Mouse (Mus musculus) heart, embryonic 15.5 days (tissue): ENCODE measurements around the gene Plin5. TPM values are rescaled to one million over a fixed set of nuclear protein-coding genes. Genes with fewer than 3 reads are reported as not detected.
A peak's percentile ranks its signal among the peaks of the same experiment; 100 is the strongest.
"Not testable (repeated sequence)": the region's sequence is repeated elsewhere in the genome, so short reads cannot be mapped to it uniquely, and the experiment has no call there.

Experiments
- ATAC-seq: fragments of 200-750 bp; cut with Nextera tagmentation; replicated peaks from 2 replicates; pipeline ENCODE4 v1.8.0; 2017; ENCODE audit warnings: low read depth, moderate TSS enrichment; ENCODE audit not compliant: insufficient number of reproducible peaks, insufficient read depth, low FRiP score
- H3K27ac ChIP-seq: fragments of 300-500 bp; sonication (generic); 2 replicates; pipeline ENCODE4 v1.5.1; 2015; ENCODE audit warnings: mild to moderate bottlenecking, inconsistent platforms
- H3K27me3 ChIP-seq: fragments of 300-500 bp; sonication (generic); 2 replicates; pipeline ENCODE4 v1.6.1; 2015; ENCODE audit warnings: inconsistent platforms
- H3K36me3 ChIP-seq: fragments of 300-500 bp; sonication (generic); 2 replicates; pipeline ENCODE4 v1.6.1; 2015; ENCODE audit warnings: mild to moderate bottlenecking, inconsistent platforms
- H3K4me1 ChIP-seq: fragments of 300-500 bp; sonication (generic); replicated peaks from 2 replicates; pipeline ENCODE4 v1.6.1; 2015; ENCODE audit warnings: inconsistent platforms
- H3K4me2 ChIP-seq: fragments of 300-500 bp; sonication (generic); 2 replicates; pipeline ENCODE4 v1.6.1; 2015; ENCODE audit warnings: inconsistent platforms, mild to moderate bottlenecking, moderate library complexity
- H3K4me3 ChIP-seq: fragments of 300-500 bp; sonication (generic); 2 replicates; pipeline ENCODE4 v1.5.1; 2015; ENCODE audit warnings: mild to moderate bottlenecking, inconsistent platforms
- H3K9ac ChIP-seq: fragments of 300-500 bp; sonication (generic); 2 replicates; pipeline ENCODE4 v1.6.1; 2015; ENCODE audit warnings: mild to moderate bottlenecking, inconsistent platforms
- H3K9me3 ChIP-seq: fragments of 300-500 bp; sonication (generic); replicated peaks from 2 replicates; pipeline ENCODE4 v1.6.1; 2016; ENCODE audit warnings: inconsistent platforms
- WGBS: fragments of 180-500 bp; shearing (Covaris S2); methylation state at CpG from one replicate; pipeline ENCODE4 v1.1.7; 2015; ENCODE audit warnings: mixed read lengths; 5-methylcytosine and 5-hydroxymethylcytosine counted together
- polyA plus RNA-seq: library from polyadenylated mRNA; unstranded; fragments of >200 nt; fragmentation: Nextera tagmentation; extraction: Ambion mirVana; gene quantifications from 2 replicates; pipeline ENCODE4 v1.2.1, GENCODE M21; 2015

Plin5 gene
- polyA plus RNA-seq, 1 experiment from 2014 or later: 1.0 TPM

- ATAC-seq: no peak
- Histone ChIP-seq H3K9me3 (peaks cover 7% of the 10 kb centered on the region; the same call in 1 of the 2 replicates), H3K4me1 (peaks cover 29% of the 10 kb centered on the region), H3K27ac (no peak overlapping the region), H3K9ac (no peak overlapping the region), H3K4me3 (peak overlapping the region; percentile 40), H3K4me2 (peak overlapping the region; percentile 64), H3K36me3 (no peaks in the 10 kb centered on the region), H3K27me3 (peaks cover 78% of the 10 kb centered on the region)
- WGBS: 34% methylated on average over 12 of the region's 12 CpGs
Observed at GRCm38 (mm10) chr17:56119431-56119830, 2.0 kb upstream of the Plin5 start.

GRCm38 (mm10) chr17:56116193-56116592, 1.2 kb downstream of the Plin5 start:
- Histone ChIP-seq H3K27ac (no peak overlapping the region), H3K36me3 (no peaks in the 10 kb centered on the region), H3K4me3 (no peak overlapping the region), H3K9me3 (no peaks in the 10 kb centered on the region), H3K4me1 (peaks cover 22% of the 10 kb centered on the region), H3K4me2 (no peak overlapping the region), H3K9ac (no peak overlapping the region), H3K27me3 (peaks cover 46% of the 10 kb centered on the region)
- 70% methylated on average over 10 of the region's 10 CpGs for WGBS
- no peak for ATAC-seq

- H3K9me3 ChIP-seq: no peaks in the 10 kb centered on the region
- peaks cover 19% of the 10 kb centered on the region for H3K27me3 ChIP-seq
- peaks cover 27% of the 10 kb centered on the region for H3K4me1 ChIP-seq
- H3K4me2 ChIP-seq: no peak overlapping the region
- 71% methylated on average over 3 of the region's 3 CpGs for WGBS
- no peaks in the 10 kb centered on the region for H3K36me3 ChIP-seq
- no peak for ATAC-seq
- no peak overlapping the region for H3K4me3 ChIP-seq
- no peak overlapping the region for H3K27ac ChIP-seq
- H3K9ac ChIP-seq: no peak overlapping the region
Observed at GRCm38 (mm10) chr17:56112743-56113142, 4.7 kb downstream of the Plin5 start.

GRCm38 (mm10) chr17:56111864-56112263, 5.5 kb downstream of the Plin5 start:
- H3K4me3 ChIP-seq: no peak overlapping the region
- H3K36me3 ChIP-seq: no peaks in the 10 kb centered on the region
- no peaks in the 10 kb centered on the region for H3K9me3 ChIP-seq
- 44% methylated on average over 5 of the region's 5 CpGs for WGBS
- H3K27ac ChIP-seq: no peak overlapping the region
- ATAC-seq: no peak
- no peak overlapping the region for H3K9ac ChIP-seq
- H3K27me3 ChIP-seq: peaks cover 12% of the 10 kb centered on the region; the same call in 1 of the 2 replicates
- peaks cover 20% of the 10 kb centered on the region for H3K4me1 ChIP-seq
- no peak overlapping the region for H3K4me2 ChIP-seq

GRCm38 (mm10) chr17:56111021-56111420, 6.4 kb downstream of the Plin5 start:
- H3K4me2 ChIP-seq: no peak overlapping the region
- H3K36me3 ChIP-seq: no peaks in the 10 kb centered on the region
- H3K4me3 ChIP-seq: no peak overlapping the region
- H3K9me3 ChIP-seq: no peaks in the 10 kb centered on the region
- no peak for ATAC-seq
- H3K4me1 ChIP-seq: peaks cover 20% of the 10 kb centered on the region
- WGBS: 50% methylated on average over 1 of the region's 1 CpGs
- no peak overlapping the region for H3K27ac ChIP-seq
- no peak overlapping the region for H3K9ac ChIP-seq
- 0 out of 2 replicates have a peak, but pooled peaks cover 4% of the 10 kb centered on the region for H3K27me3 ChIP-seq

GRCm38 (mm10) chr17:56110571-56110970, 6.8 kb downstream of the Plin5 start:
- H3K4me1 ChIP-seq: peaks cover 20% of the 10 kb centered on the region
- no peak overlapping the region for H3K27ac ChIP-seq
- ATAC-seq: no peak
- H3K4me2 ChIP-seq: no peak overlapping the region
- no peaks in the 10 kb centered on the region for H3K9me3 ChIP-seq
- no peaks in the 10 kb centered on the region for H3K36me3 ChIP-seq
- whole genome bisulfite sequencing: 67% methylated on average over 4 of the region's 4 CpGs
- no peak overlapping the region for H3K9ac ChIP-seq
- H3K4me3 ChIP-seq: no peak overlapping the region
- no peaks in the 10 kb centered on the region for H3K27me3 ChIP-seq

- Histone ChIP-seq H3K27ac (peak within 1 kb of the TSS; percentile 63), H3K4me2 (peak within 1 kb of the TSS; percentile 33; the same call in 1 of the 2 replicates), H3K4me1 (peaks cover 20% of the 10 kb centered on the region), H3K36me3 (no peaks in the 10 kb centered on the region), H3K9ac (peak within 1 kb of the TSS; percentile 25; the same call in 1 of the 2 replicates), H3K27me3 (no peaks in the 10 kb centered on the region), H3K9me3 (no peaks in the 10 kb centered on the region), H3K4me3 (0 out of 2 replicates have a peak within 1 kb of the TSS, but pooled peaks have one; percentile 8)
- ATAC-seq: peak; percentile 77
- WGBS: 41% methylated on average over 10 of the region's 10 CpGs
Observed at GRCm38 (mm10) chr17:56109219-56110051, 8.0 kb downstream of the Plin5 start, which contains the start of gene Plin4. Plin4 (minus strand) TSS chr17:56109803.

GRCm38 (mm10) chr17:56108334-56109044, 8.9 kb downstream of the Plin5 start:
- no peaks in the 10 kb centered on the region for H3K27me3 ChIP-seq
- H3K9ac ChIP-seq: 0 out of 2 replicates have a peak overlapping the region, but pooled peaks have one; percentile 1
- H3K9me3 ChIP-seq: no peaks in the 10 kb centered on the region
- H3K36me3 ChIP-seq: 0 out of 2 replicates have a peak, but pooled peaks cover 4% of the 10 kb centered on the region
- no peak overlapping the region for H3K4me3 ChIP-seq
- peak; percentile 64 for ATAC-seq
- peak overlapping the region; percentile 63 for H3K27ac ChIP-seq
- 68% methylated on average over 6 of the region's 6 CpGs for WGBS
- peaks cover 20% of the 10 kb centered on the region for H3K4me1 ChIP-seq
- H3K4me2 ChIP-seq: no peak overlapping the region

- Histone ChIP-seq H3K9ac (no peak overlapping the region), H3K36me3 (peaks cover 11% of the 10 kb centered on the region; the same call in 1 of the 2 replicates)
- WGBS: 64% methylated on average over 2 of the region's 2 CpGs
Observed at GRCm38 (mm10) chr17:56107736-56108135, 9.7 kb downstream of the Plin5 start.

GRCm38 (mm10) chr17:56106981-56107380, 10.4 kb downstream of the Plin5 start:
- WGBS: 75% methylated on average over 4 of the region's 4 CpGs
- no peak overlapping the region for H3K27ac ChIP-seq
- ATAC-seq: no peak
- H3K9me3 ChIP-seq: no peaks in the 10 kb centered on the region
- H3K4me3 ChIP-seq: no peak overlapping the region
- H3K9ac ChIP-seq: no peak overlapping the region
- H3K4me1 ChIP-seq: peaks cover 20% of the 10 kb centered on the region
- H3K27me3 ChIP-seq: no peaks in the 10 kb centered on the region
- H3K36me3 ChIP-seq: peaks cover 18% of the 10 kb centered on the region; the same call in 1 of the 2 replicates
- H3K4me2 ChIP-seq: no peak overlapping the region

More at GRCm38 (mm10) chr17:56107736-56108135, 9.7 kb downstream of the Plin5 start:
- Histone ChIP-seq H3K9me3 (no peaks in the 10 kb centered on the region), H3K4me2 (no peak overlapping the region), H3K4me3 (no peak overlapping the region), H3K27ac (no peak overlapping the region), H3K4me1 (peaks cover 20% of the 10 kb centered on the region), H3K27me3 (no peaks in the 10 kb centered on the region)
- ATAC-seq: no peak

- Histone ChIP-seq H3K36me3 (peaks cover 20% of the 10 kb centered on the region; the same call in 1 of the 2 replicates), H3K4me1 (peaks cover 20% of the 10 kb centered on the region)
- H3K27ac ChIP-seq, H3K9me3 ChIP-seq, H3K9ac ChIP-seq, ATAC-seq, H3K27me3 ChIP-seq, H3K4me2 ChIP-seq, H3K4me3 ChIP-seq: not testable (repeated sequence)
- 94% methylated on average over 4 of the region's 4 CpGs for WGBS
Observed at GRCm38 (mm10) chr17:56106436-56106835, 11.0 kb downstream of the Plin5 start.
